Mouse (Mus musculus): Measurements from ENCODE around the gene Dhcr7.

Dhcr7 gene

DNA sequence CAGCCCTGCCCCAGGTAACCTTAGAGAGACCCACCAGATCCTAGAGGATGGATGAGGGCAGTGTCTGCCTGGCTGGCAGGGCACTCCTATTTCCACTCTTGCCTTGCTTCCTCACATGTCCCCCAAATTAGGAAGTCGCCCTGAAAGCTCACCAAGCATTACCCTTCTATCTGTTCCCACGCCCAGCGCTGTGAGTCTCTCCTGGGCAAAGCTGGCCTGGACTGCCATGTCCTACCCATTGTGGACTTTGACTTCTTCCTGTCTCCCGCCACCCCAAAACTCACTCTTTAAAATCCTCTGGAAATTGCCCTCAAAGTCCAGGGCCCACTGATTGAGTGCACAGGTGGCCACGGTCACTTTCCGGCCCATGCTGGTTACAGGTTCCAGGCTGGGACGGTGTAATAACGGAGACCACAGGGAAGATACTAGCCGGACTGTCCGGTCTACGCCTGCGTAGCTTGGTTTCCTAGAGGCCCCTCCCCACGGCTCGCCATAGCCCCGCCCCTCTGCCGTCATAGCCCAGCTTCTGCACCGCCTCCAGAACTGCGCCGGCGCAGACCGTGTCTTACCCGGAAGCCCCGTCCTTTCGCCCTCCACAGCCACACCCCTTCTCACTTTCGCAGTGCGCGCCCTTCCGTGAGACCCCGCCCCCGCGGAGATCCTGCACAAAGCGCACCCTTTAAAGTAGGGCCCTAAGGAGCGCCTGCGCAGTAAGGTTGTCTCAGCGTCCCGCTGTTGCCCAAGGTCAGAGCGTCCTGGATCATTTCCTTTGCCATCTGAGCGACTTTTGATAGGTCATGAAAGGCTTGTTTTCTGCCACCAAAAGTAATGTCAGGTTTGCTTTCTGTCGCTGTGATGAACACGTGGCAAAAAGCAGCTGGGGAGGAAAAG is at the start of gene Dhcr7, which contains the start of gene Nadsyn1:
Dhcr7 (plus strand) TSS at position 771 of the 891 bp plus-strand sequence.
Nadsyn1 (minus strand) TSS at position 475 of the 891 bp plus-strand sequence.
- peak; percentile 99 for DNase-seq (ENCODE audit: low read depth, low spot score)

DNA sequence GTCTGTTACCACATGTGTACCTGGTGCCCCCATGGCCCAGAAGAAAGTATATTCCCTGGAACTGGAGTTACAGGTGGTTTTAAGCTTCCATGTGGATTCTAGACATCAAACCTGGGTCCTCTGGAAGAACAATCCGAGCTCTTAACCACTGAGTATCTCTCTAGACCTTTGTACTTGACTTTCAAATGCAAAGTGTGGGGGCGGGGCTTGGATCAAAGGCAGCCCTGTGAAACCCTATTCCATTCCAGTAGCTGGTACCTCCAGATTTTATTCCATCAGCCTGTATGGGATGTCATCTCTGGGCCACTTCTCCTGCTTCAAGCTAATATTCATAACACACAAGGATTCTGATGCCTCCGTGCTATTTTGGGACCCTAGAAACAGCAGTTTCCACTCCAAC is 46.8 kb upstream of the Dhcr7 start:
- DNase-seq (ENCODE audit: low read depth, low spot score), result peak; percentile 63

DNA sequence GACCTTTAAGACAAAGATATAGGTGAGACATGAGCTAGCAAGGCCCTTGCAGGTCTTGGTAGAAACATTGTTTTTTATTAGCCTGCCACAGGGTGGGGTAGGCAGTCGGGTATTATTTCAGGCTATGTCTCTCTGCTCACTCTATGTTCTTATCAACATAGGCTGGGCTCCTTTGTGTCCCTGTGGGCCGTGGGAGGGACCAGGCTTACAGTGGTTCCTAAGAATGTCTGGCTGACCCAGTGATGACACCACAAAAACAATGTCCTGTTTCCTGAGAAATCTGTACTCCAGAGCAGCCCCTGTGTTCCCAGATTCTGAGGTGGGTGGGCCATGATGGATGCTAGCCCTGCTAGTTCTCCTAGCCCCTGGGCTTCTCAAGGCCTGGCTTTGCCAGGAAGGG is 45.6 kb upstream of the Dhcr7 start:
- DNase-seq (ENCODE audit: low read depth, low spot score), result no peak

DNA sequence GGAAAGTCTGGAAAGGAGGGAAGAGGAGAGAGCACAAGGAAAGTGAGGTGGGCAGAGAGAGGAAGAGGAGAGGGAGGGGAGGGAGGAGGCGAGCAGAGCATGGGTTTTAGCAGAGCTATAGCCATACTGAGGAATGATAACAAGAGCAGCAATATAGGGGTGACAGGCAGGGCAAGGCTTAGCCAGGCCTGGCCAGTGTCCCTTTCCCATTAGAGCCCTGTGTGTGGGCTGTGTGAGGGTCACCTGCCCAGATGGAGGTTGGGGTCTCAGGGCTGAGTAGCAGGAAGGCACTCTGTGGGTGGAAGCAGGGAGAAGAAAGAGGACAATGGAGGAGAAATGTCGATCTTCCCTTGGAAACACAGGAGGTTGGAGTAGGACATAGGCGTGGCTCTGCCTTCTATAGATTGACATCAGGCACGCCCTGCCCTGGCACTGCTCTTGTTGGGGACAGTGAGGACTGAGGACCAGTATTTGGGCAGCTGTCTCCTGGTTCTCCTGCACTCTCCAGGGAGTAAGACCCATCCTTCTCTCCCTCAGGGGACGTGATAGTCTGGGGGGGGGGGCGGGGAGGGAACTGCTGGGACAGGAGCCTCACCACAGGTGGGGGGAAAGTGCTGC is 39.5 kb upstream of the Dhcr7 start:
- DNase-seq (ENCODE audit: low read depth, low spot score), result no peak

DNA sequence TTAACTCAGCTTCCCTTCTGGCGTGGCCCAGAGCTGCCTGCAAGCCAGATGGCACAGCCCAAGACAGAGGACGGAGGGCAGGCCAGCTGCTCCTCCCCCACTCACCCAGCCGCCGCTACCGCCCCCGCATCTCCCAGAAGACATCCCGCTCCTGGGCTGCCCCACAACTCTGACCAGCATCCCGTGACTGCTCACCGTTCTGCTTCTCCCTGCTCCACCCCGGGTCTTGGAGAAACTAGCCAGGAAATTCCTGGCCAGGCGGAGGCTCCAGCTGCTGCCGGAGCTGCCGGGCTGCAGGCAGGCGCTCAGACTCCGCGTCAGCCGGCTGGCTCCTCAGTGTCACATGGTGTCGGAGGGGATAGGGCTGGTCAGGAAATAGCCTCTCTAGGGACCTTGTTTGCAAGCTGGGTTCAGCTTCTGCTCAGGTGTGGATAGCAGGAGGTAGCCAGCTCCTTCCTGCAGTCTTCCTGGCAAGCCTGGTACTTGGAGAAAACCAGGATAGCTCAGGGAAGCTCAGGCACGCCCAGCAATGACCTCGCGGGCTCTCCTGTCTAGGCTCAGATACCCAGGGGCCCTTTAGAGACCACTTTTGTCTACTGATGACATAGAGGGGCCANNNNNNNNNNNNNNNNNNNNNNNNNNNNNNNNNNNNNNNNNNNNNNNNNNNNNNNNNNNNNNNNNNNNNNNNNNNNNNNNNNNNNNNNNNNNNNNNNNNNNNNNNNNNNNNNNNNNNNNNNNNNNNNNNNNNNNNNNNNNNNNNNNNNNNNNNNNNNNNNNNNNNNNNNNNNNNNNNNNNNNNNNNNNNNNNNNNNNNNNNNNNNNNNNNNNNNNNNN is 38.7 kb upstream of the Dhcr7 start, which contains the start of gene Mrgpre:
Mrgpre (minus strand) TSS at position 505 of the 834 bp plus-strand sequence.
- DNase-seq (ENCODE audit: low read depth, low spot score), result no peak

DNA sequence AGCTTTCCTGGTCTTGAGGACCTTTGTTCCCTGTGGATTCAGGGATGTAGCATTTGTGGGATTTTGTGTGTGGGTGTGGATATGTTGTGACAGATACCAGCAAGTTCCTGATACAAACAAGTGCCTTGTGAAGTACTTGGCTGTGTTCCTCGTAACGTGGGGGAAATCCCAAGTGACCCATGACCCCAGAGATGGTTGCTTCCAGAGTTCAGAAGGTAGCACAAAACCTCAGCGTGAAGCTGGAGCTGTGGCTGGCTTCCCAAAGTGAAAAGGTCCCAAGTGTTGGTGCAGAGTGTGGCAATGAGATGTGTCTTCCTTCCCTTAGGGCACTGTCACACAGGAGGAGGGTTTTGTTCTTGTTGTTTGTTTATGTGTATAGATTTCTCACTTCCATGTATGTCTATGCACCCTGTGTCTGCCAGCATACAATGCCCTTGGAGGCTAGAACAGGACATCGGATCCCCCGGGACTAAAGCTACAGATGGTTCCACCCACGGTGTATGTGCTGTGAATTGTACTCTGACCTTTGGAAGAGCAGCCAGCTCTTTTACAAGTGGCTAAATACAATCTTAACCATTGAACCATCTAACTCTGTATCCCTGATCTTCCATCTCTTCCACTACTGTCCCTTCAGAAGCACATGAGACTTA is 30.5 kb upstream of the Dhcr7 start:
- DNase-seq (ENCODE audit: low read depth, low spot score), result no peak

DNA sequence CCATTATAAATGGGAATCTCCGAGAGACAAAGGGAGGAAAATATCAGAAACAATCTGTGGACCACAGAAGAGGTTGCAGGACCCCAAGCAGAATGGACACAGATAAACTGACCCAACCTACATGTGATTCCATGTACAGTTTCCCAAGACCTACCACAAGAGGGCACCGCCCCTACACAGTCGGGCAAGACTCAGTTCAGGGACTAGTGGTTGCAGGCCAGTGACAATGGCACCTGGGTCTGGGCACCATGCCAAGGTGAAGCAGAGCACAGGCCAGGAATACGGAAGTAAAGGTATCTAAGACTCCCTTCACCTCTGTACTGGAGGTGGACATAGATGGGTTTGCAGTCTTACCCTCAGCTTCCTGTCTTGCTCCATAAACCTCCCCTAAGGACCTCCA is 29.8 kb upstream of the Dhcr7 start:
- DNase-seq (ENCODE audit: low read depth, low spot score), result peak; percentile 33

DNA sequence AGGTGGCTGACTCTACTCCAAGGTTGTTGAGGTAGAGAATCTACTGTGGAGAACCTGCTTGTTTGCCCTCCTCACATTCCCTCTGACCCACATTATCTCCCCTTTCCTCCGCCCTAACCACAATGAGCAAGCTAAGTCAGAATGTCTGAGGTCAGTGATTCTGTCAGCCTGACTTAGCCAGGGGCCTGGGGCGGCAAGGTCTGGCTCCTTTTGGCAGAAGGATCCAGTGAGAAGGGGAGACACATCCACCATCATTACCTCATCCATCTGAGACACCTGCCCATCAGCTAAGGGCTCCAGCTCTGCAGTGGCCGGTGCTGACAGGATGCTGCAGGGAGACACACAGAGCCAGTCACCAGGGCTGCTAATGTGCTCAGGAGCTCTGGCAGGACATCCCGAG is 24.2 kb upstream of the Dhcr7 start:
- no peak for DNase-seq (ENCODE audit: low read depth, low spot score)

DNA sequence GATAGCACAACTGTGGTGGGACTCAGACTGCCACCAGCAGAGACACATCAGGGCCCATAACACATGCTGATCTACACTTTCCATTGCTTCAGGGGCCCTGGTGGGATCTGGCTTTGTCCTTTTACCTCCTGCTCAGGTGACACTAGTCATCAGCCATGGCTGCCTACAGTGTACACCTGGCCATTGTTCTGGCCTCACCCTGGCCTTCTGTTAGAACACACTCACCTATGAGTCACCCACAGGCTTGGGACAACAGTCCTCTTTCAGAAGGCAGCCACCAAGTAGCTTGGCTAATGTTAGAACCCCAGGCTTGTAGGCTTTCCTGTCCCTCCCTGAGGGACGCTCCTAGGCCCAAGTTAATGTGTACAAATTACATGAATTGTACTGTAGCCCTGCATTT is 22.2 kb upstream of the Dhcr7 start:
- DNase-seq (ENCODE audit: low read depth, low spot score), result no peak

DNA sequence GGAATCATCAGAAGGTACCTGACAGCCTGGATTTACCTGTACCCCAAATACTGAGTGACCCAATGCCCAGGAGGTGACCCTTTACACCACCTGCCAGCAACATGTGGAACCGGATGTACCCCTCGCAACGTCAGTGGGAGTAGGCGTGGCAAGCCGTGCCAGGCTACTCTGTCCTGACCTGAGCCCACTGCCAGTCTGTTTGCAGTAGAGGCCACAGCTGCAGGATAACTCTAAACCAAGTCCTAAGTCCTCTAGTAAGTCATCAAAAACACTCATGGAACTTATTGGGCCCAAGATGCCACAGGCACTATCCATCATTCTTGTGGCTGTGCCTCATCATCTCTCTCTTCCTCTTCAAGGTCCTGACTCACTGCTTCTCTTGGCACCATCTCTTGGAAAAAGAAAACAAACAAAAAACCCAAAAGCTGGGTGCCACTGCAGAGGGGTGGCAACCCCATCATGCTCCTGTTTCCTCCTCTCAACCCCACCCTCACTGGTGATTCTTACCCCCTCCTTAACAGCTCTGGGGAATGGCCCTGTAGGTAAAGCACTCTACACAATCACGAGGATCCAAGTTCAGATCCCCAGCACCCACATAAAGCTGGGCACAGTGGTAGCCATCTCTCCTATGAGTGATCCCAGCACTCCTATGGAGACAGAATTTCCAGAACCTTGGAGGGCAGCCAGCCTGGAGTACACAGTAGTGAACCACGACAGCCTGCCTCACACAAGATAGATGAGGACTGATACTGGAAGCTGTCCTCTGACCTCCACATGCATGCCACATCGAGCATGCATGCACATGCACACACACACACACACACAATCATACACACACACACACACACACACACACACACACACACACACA is 21.5 kb upstream of the Dhcr7 start:
- no peak for DNase-seq (ENCODE audit: low read depth, low spot score)

DNA sequence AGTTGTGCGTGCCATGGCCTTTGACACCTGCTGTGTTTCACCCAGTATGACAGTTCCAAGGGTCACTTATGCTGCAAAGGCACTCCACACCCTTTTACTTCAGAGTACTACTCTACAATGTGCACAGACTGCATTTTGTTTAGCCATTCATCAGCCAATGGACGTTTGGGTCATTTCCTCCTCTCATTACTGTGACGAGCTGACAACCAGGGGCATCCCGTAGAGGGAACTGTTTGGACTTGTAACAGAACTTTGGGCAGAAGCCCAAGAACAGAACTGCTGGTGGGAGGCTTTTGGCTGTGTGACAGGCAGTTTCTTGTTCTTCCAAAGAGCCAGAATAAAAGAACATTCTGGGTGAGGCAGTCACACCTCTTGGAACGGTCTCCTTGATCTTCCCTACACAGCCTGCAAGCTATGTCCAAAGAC is 17.7 kb upstream of the Dhcr7 start:
- DNase-seq (ENCODE audit: low read depth, low spot score), result no peak

DNA sequence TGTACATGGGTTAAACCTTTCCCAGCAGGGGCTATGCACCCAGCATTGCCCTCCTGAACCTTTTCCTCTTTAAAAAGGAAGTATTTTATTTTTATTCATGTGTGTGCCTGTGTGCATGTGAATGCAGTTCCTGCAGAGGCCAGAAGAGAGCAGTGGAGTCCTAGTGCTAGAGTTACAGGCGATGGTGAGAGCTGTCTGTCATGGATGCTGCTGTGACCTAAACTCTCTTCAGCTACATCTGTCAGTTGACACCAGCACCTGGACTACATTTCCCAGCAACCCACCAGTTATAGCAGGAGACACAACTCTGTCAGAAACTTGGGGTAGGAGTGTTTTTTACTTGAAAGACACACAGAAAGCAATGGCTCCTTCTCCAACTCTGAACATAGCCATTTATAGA is 14.0 kb upstream of the Dhcr7 start:
- DNase-seq (ENCODE audit: low read depth, low spot score), result peak; percentile 62

DNA sequence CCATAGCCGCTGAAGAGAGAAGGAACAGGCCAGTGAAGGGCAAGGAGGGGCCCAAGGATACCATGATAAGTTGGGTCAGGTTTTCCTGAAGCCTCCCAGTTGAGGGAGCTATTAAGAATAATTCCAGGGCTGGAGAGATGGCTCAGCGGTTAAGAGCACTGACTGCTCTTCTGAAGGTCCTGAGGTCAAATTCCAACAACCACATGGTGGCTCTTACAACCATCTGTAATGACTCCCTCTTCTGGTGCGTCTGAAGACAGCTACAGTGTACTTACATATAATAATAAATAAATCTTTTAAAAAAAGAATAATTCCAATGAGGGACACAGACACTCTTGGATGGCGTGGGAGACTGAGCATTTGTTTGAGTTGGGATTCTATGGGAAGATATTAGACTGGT is 3.7 kb upstream of the Dhcr7 start:
- no peak for DNase-seq (ENCODE audit: low read depth, low spot score)

DNA sequence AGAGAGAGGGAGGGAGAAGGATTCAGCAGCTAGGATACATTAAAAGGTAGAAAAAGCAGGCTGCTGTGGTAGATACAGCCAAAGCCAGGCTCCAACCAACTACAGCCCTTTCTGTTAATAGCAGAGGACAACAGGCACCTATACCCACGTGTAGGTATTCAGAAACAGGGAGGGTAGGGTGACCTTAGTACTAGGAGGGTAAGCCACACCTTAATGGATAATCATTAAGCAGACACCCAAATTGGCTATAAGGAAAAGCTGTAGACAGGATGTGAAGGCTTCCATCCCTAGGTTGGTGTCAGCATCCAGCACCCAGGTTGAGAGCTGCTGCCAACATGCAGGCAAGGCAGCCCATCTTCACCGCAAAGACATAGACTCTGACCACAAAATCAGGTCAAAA is 1.7 kb upstream of the Dhcr7 start:
- DNase-seq (ENCODE audit: low read depth, low spot score), result no peak

DNA sequence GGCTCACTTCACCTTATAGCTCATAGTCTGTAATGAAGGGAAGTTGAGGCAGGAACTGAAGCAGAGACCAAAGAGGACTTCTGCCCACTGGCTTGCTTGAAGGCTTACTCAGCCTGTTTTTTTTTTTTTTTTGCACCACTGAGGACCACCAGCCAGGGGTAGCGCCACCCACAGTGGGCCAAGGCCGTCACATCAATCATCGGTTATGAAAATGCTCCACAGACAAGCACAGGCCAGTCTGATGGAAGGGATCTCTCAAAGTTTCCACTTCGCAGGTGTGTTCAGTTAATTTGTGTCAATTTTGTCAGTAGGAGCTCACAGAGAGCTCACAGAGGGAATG is 291 bp downstream of the Dhcr7 start:
- DNase-seq (ENCODE audit: low read depth, low spot score), result peak; percentile 19

DNA sequence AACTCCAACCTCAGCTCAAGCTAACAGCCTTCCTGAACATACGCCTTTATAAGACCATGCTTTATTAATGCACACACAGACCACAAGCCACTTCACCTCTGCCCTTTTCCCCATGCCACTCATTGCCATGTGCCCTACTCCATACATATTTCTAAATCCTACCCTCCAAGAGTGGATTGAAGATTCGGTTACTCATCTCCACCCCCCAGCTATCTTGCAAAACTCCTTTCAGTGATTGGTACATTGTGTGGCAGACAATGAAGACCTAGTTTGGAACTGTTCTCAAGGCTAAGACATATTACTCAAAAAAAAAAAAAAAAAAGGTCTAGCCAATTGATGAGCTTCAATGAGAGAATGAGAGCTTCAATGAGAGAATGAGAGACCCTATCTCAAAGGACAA is 4.0 kb downstream of the Dhcr7 start:
- no peak for DNase-seq (ENCODE audit: low read depth, low spot score)

DNA sequence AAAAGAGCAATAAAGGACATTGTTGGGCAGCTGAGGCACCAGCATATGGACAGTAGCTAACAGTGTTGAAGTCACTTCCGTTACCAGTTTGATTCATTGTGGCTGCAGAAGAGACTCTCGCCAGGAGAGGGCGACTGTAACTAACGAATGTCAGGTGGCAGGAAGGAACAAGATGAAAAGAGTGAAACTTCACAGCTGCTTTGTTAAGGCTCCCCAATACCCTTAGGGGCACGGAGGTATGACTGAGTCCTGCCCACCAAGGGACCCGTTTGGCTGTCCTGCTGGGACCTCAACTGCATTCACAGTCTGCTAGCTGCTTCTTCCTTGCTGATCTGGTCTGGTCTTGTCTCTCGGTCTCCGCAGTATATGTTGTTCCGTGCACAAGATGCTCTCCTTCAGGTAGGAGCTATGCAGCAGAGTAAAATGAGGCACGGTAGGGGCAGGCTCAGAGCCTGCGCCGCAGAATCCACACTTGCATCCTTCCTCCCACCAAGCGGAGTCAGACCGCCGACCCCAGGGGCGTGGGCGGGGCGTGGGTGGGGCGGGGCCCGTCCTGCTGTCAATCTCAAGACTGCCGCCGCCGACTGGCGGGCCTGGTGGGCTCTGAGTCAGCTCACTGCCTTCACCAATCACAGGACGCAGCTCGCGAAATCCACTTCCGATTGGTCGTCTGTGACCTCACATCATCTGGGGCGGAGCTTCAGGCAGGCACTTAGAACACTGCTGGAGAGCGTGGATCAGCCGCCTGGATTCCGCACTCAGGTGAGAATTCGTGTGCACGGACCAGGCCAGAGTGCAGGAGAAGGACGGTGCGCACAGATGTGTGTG is 6.8 kb downstream of the Dhcr7 start:
- DNase-seq (ENCODE audit: low read depth, low spot score), result peak; percentile 99

DNA sequence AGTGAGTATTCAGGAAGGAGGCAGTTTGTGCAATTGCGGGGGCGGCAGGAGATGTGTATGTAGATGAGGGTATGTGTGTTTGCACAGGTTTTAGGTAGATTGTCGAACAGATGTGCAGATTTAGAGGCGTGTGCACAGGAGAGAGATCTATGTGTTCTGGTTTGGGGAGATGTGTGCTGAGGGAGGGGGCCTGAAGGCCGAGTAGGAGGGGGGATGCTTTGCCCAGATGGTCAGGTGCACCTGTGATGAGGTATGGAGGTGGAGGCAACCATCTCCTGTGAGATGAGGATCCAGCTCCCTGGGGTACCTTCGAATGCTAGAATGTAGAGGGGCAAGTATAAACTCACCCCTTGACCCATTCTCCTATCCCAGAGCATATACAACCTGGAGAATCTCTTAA is 7.5 kb downstream of the Dhcr7 start:
- DNase-seq (ENCODE audit: low read depth, low spot score), result no peak

DNA sequence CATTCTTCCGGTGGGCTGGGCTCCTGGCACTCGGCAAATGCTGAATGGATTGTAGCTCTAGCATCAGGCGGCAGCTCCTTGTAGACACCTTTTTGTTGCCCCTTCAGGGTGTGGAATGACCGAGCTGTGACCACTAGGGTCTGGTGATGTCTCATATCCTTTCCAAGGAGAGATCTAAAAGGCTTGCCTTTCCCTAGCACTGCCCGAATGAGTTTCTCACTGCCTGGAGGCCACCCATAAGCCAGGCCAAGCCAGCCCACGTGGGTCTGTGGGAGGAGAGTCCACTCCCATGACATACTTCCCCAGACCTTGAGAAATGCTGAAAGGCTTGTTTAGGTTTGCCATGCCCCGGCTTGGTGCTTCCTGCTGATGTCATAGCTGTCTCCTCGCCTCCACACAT is 9.3 kb downstream of the Dhcr7 start:
- DNase-seq (ENCODE audit: low read depth, low spot score), result no peak

DNA sequence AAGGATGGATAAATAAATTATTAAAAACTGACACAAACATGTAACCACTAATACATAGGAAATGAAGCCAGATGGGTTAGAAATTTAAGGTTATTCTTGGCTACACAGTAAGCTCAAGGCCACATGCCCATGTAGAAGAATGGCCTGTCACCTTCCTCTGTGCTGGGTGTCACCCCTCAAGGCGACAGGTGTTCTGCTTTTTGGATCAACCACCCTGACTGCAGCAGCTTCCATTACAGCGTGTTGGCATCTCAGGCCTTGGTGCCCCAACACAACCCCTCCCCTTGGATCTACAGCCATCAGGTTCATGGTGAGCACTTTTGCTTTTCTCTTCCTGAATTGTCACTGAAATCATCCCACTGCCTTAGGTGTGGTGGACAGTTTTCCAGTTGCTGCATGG is 9.7 kb downstream of the Dhcr7 start:
- no peak for DNase-seq (ENCODE audit: low read depth, low spot score)
